Mouse (Mus musculus) ovary, adult 18-20 months (tissue): ENCODE measurements around the gene Nap1l1.
"Not testable (repeated sequence)": the region's sequence is repeated elsewhere in the genome, so short reads cannot be mapped to it uniquely, and the experiment has no call there.

Experiments
- DNase-seq: peaks from one replicate; pipeline ENCODE4 v3.0.0; 2022; ENCODE audit warnings: low spot score, mixed read lengths

Gene Nap1l1

GRCm38 (mm10) chr10:111472686-111473510 is at the start of gene Nap1l1:
Gene Nap1l1 (plus strand): TSS chr10:111473223.
- peak; percentile 98 for DNase-seq

- no peak for DNase-seq
Observed at GRCm38 (mm10) chr10:111426491-111426890, 46.5 kb upstream of the Nap1l1 start.

GRCm38 (mm10) chr10:111433502-111433901 is 39.5 kb upstream of the Nap1l1 start:
- no peak for DNase-seq

GRCm38 (mm10) chr10:111441034-111441440 is 32.0 kb upstream of the Nap1l1 start:
- DNase-seq = no peak

GRCm38 (mm10) chr10:111444199-111444598 is 28.8 kb upstream of the Nap1l1 start:
- DNase-seq = no peak

GRCm38 (mm10) chr10:111445939-111446671 is 26.9 kb upstream of the Nap1l1 start:
- no peak for DNase-seq

GRCm38 (mm10) chr10:111446672-111447008 is 26.4 kb upstream of the Nap1l1 start:
- not testable (repeated sequence) for DNase-seq

- not testable (repeated sequence) for DNase-seq
Observed at GRCm38 (mm10) chr10:111449662-111450061, 23.4 kb upstream of the Nap1l1 start.

- DNase-seq = no peak
Observed at GRCm38 (mm10) chr10:111451683-111452322, 21.2 kb upstream of the Nap1l1 start.

GRCm38 (mm10) chr10:111452426-111452825 is 20.6 kb upstream of the Nap1l1 start:
- DNase-seq = no peak

GRCm38 (mm10) chr10:111454698-111455308 is 18.2 kb upstream of the Nap1l1 start:
- DNase-seq = no peak

- DNase-seq = no peak
Observed at GRCm38 (mm10) chr10:111458088-111458487, 14.9 kb upstream of the Nap1l1 start.

GRCm38 (mm10) chr10:111459040-111459439 is 14.0 kb upstream of the Nap1l1 start:
- no peak for DNase-seq

GRCm38 (mm10) chr10:111459874-111460273 is 13.1 kb upstream of the Nap1l1 start:
- no peak for DNase-seq

GRCm38 (mm10) chr10:111460381-111460780 is 12.6 kb upstream of the Nap1l1 start:
- no peak for DNase-seq

GRCm38 (mm10) chr10:111464833-111465232 is 8.2 kb upstream of the Nap1l1 start:
- no peak for DNase-seq

- DNase-seq = no peak
Observed at GRCm38 (mm10) chr10:111465409-111465808, 7.6 kb upstream of the Nap1l1 start.

- no peak for DNase-seq
Observed at GRCm38 (mm10) chr10:111471166-111471565, 1.9 kb upstream of the Nap1l1 start.

- peak; percentile 4 for DNase-seq
Observed at GRCm38 (mm10) chr10:111473511-111474371, 718 bp downstream of the Nap1l1 start.

GRCm38 (mm10) chr10:111476301-111476700 is 3.3 kb downstream of the Nap1l1 start:
- no peak for DNase-seq

GRCm38 (mm10) chr10:111476989-111477510 is 4.0 kb downstream of the Nap1l1 start:
- DNase-seq = no peak
